Mouse (Mus musculus) forebrain, embryonic 11.5 days (tissue): ENCODE measurements around the gene Atp6v0a2. TPM values are rescaled to one million over a fixed set of nuclear protein-coding genes. Genes with fewer than 3 reads are reported as not detected.

Source experiments
- ATAC-seq: fragments of 200-750 bp; cut with Nextera tagmentation; replicated peaks from 2 replicates; pipeline ENCODE4 v1.8.0; 2017; ENCODE audit warnings: moderate TSS enrichment; ENCODE audit not compliant: low FRiP score
- DNase-seq: peaks from one replicate; pipeline ENCODE4 v3.0.0-alpha.2; 2017; ENCODE audit warnings: low spot score
- H3K27ac ChIP-seq: fragments of 300-500 bp; sonication (generic); 2 replicates; pipeline ENCODE4 v1.5.1; 2014; ENCODE audit warnings: low read depth, low read length
- H3K27me3 ChIP-seq: fragments of 300-500 bp; sonication (generic); 2 replicates; pipeline ENCODE4 v1.6.1; 2014; ENCODE audit warnings: mild to moderate bottlenecking, low read length, mixed read lengths; ENCODE audit not compliant: control insufficient read depth, insufficient read depth
- H3K36me3 ChIP-seq: fragments of 300-500 bp; sonication (generic); 2 replicates; pipeline ENCODE4 v1.6.1; 2014; ENCODE audit warnings: mild to moderate bottlenecking, low read length, moderate library complexity, mixed read lengths; ENCODE audit not compliant: control insufficient read depth, insufficient read depth
- H3K4me1 ChIP-seq: fragments of 300-500 bp; sonication (generic); replicated peaks from 2 replicates; pipeline ENCODE4 v1.6.1; 2014; ENCODE audit warnings: low read length, mixed read lengths; ENCODE audit not compliant: control insufficient read depth, insufficient read depth
- H3K4me2 ChIP-seq: fragments of 300-500 bp; sonication (generic); 2 replicates; pipeline ENCODE4 v1.6.1; 2014; ENCODE audit warnings: low read depth, mild to moderate bottlenecking, low read length, moderate library complexity, mixed read lengths; ENCODE audit not compliant: severe bottlenecking
- H3K4me3 ChIP-seq: fragments of 300-500 bp; sonication (generic); 2 replicates; pipeline ENCODE4 v1.5.1; 2014; ENCODE audit warnings: low read depth, low read length
- H3K9ac ChIP-seq: fragments of 300-500 bp; sonication (generic); 2 replicates; pipeline ENCODE4 v1.6.1; 2014; ENCODE audit warnings: low read length
- H3K9me3 ChIP-seq: fragments of 300-500 bp; sonication (generic); 2 replicates; pipeline ENCODE4 v1.6.1; 2016; ENCODE audit warnings: low read length, mixed read lengths; ENCODE audit not compliant: control insufficient read depth
- WGBS: fragments of 180-500 bp; shearing (Covaris S2); extraction: QIAGEN DNeasy Blood & Tissue Kit; methylation state at CpG from one replicate; pipeline ENCODE4 v1.1.7; 2014; 5-methylcytosine and 5-hydroxymethylcytosine counted together
- polyA plus RNA-seq: library from polyadenylated mRNA; unstranded; fragments of >200 nt; fragmentation: Nextera tagmentation; extraction: Ambion mirVana; gene quantifications from 2 replicates; pipeline ENCODE4 v1.2.1, GENCODE M21; 2014

Atp6v0a2 gene
- polyA plus RNA-seq, 1 experiment from 2014 or later: 49.6 TPM

DNA sequence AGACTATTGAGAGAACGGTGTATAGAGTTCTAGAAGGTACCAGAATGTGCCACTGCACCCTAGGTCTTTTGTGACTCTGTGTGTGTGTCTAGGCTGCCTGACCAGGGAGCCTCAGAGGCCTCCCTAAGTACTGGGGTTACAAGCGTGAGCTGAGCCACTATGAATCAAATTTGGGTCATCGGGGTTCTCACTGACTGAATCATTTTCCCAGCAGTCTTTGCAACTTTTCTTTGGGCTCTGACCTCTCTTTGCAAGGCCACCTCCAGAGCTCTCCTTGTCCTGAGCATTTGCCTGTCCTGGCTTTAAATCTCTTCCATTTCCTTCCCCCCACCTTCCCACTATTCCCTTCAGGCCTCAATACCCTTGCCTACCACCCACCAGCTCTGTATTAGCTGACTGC, 115.5 kb downstream of the Atp6v0a2 start:
- ATAC-seq (no peak), DNase-seq (no peak)
- H3K27ac ChIP-seq: no peak overlapping the region
- H3K27me3 ChIP-seq: no peaks in the 10 kb centered on the region
- H3K36me3 ChIP-seq: no peaks in the 10 kb centered on the region
- H3K4me1 ChIP-seq: no peaks in the 10 kb centered on the region
- WGBS: 85% methylated on average over 3 of the region's 3 CpGs
- no peak overlapping the region for H3K4me2 ChIP-seq
- no peak overlapping the region for H3K9ac ChIP-seq
- H3K9me3 ChIP-seq: no peaks in the 10 kb centered on the region; the same call in 1 of the 2 replicates
- H3K4me3 ChIP-seq: no peak overlapping the region

DNA sequence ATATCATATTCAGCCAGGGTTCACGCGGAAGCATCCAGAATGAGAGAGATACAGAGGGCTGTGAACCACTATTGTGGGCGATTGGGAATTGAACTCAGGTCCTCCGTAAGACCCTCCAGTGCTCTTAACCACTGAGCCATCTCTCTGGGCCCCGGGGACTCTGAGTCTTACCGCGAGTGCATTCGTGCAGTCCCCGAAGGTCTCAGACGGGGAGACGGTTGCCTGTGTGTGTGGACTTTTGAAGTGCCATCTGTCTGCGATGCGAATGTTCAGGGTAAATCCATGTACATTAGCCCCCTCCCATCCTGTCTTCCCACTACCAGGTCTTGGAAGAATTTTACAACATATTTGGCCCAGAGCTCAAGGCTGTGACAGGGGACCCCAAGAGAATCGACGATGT, 117.8 kb downstream of the Atp6v0a2 start:
- ATAC-seq (no peak), DNase-seq (no peak)
- H3K36me3 ChIP-seq: no peaks in the 10 kb centered on the region
- no peak overlapping the region for H3K9ac ChIP-seq
- no peaks in the 10 kb centered on the region for H3K27me3 ChIP-seq
- H3K27ac ChIP-seq: no peak overlapping the region
- H3K4me1 ChIP-seq: no peaks in the 10 kb centered on the region
- no peak overlapping the region for H3K4me2 ChIP-seq
- 94% methylated on average over 15 of the region's 15 CpGs for WGBS
- H3K9me3 ChIP-seq: no peaks in the 10 kb centered on the region; the same call in 1 of the 2 replicates
- H3K4me3 ChIP-seq: no peak overlapping the region

- no peaks in the 10 kb centered on the region for H3K4me1 ChIP-seq
- DNase-seq (no peak), ATAC-seq (no peak)
- H3K4me2 ChIP-seq: no peak overlapping the region
- no peak overlapping the region for H3K9ac ChIP-seq
- no peak overlapping the region for H3K27ac ChIP-seq
- no peaks in the 10 kb centered on the region for H3K9me3 ChIP-seq
- no peaks in the 10 kb centered on the region for H3K36me3 ChIP-seq
- 87% methylated on average over 18 of the region's 18 CpGs for WGBS
- H3K4me3 ChIP-seq: no peak overlapping the region
- H3K27me3 ChIP-seq: no peaks in the 10 kb centered on the region
Observed at GRCm38 (mm10) chr5:124748296-124748695, 119.9 kb downstream of the Atp6v0a2 start.

- Histone ChIP-seq H3K4me3 (no peak overlapping the region), H3K4me1 (no peaks in the 10 kb centered on the region), H3K36me3 (no peaks in the 10 kb centered on the region), H3K4me2 (no peak overlapping the region), H3K27me3 (no peaks in the 10 kb centered on the region), H3K9ac (no peak overlapping the region), H3K27ac (no peak overlapping the region), H3K9me3 (no peaks in the 10 kb centered on the region)
- DNase-seq: no peak
- ATAC-seq: no peak
- 91% methylated on average over 9 of the region's 9 CpGs for WGBS
Observed at GRCm38 (mm10) chr5:124751656-124752055, 123.3 kb downstream of the Atp6v0a2 start.

DNA sequence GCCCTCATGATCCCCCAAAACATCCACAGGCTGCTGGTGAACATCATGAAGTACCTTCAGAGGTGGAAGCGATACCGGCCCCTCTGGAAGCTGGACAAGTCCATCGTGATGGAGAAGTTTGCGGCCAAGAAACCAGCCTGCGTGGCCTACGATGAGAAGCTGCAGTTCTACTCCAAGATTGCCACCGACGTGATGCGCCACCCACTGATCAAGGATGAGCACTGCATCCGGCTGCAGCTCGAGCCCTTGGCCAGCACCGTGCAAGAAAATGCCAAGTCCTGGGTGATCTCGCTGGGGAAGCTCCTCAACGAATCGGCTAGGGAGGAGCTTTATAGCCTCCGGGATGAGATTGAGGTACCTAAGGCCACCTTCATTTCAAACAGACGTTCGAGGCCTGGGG, 132.6 kb downstream of the Atp6v0a2 start:
- DNase-seq: no peak

DNA sequence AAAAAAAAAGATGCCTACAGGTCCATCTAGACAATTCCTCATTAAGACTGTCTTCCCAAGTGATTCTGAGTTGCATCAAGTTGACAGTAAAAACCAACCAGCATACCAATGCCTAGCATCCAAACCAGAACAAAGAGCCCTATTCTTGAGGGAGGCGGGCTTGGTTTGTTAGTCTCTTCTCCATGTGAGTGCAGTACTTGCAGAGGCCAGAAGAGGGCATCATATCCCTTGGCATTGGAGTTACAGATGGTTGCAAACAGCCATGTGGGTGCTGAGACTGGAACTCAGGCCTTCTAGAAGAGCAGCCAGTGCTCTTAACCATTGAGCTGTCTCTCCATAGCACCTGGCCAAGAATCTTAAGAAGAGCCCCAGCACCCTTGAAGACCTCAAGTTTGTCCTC, 133.4 kb downstream of the Atp6v0a2 start:
- no peaks in the 10 kb centered on the region for H3K36me3 ChIP-seq
- ATAC-seq: no peak

More for the DNA sequence above, 132.6 kb downstream of the Atp6v0a2 start:
- Histone ChIP-seq H3K27me3 (no peaks in the 10 kb centered on the region), H3K36me3 (no peaks in the 10 kb centered on the region), H3K4me1 (no peaks in the 10 kb centered on the region), H3K9ac (no peak overlapping the region), H3K9me3 (no peaks in the 10 kb centered on the region), H3K4me2 (no peak overlapping the region), H3K4me3 (no peak overlapping the region), H3K27ac (no peak overlapping the region)
- ATAC-seq: no peak
- WGBS: 65% methylated on average over 18 of the region's 18 CpGs

More for the DNA sequence above, 133.4 kb downstream of the Atp6v0a2 start:
- Histone ChIP-seq H3K4me2 (no peak overlapping the region), H3K4me3 (no peak overlapping the region), H3K4me1 (no peaks in the 10 kb centered on the region), H3K9me3 (no peaks in the 10 kb centered on the region), H3K27me3 (no peaks in the 10 kb centered on the region), H3K9ac (no peak overlapping the region), H3K27ac (no peak overlapping the region)
- no peak for DNase-seq
- WGBS: 82% methylated on average over 1 of the region's 1 CpGs

Other genes starting within 250 kb of the Atp6v0a2 start
- gene Sbno1, start 202.6 kb upstream of the Atp6v0a2 start, polyA plus RNA-seq: 87.3 and 92.8 TPM in 2 replicates
- gene Kmt5a, start 188.6 kb upstream of the Atp6v0a2 start, polyA plus RNA-seq: 120 and 133 TPM in 2 replicates
- gene Rilpl2, start 150.2 kb upstream of the Atp6v0a2 start, polyA plus RNA-seq: 20.7 and 22.1 TPM in 2 replicates
- gene Snrnp35, start 145.4 kb upstream of the Atp6v0a2 start, polyA plus RNA-seq: 14.3 and 17.3 TPM in 2 replicates
- gene Rilpl1, start 97.2 kb upstream of the Atp6v0a2 start, polyA plus RNA-seq: 21.6 and 24.1 TPM in 2 replicates
- 445 and 465 TPM in 2 replicates for gene Tmed2, start 87.9 kb upstream of the Atp6v0a2 start, polyA plus RNA-seq
- gene Ddx55, start 75.7 kb upstream of the Atp6v0a2 start, polyA plus RNA-seq: 16.5 and 18.3 TPM in 2 replicates
- 74.5 and 84.0 TPM in 2 replicates for gene Eif2b1, start 49.4 kb upstream of the Atp6v0a2 start, polyA plus RNA-seq
- 80.6 and 83.2 TPM in 2 replicates for gene Gtf2h3, start 49.4 kb upstream of the Atp6v0a2 start, polyA plus RNA-seq
- 0.07 and 0.12 TPM in 2 replicates for gene Dnah10, start 96.5 kb downstream of the Atp6v0a2 start, polyA plus RNA-seq
- gene Ccdc92, start 233.8 kb downstream of the Atp6v0a2 start, polyA plus RNA-seq: 17.3 and 18.6 TPM in 2 replicates
- 139 and 166 TPM in 2 replicates for gene Zfp664, start 234.1 kb downstream of the Atp6v0a2 start, polyA plus RNA-seq